Mouse (Mus musculus) intestine, embryonic 16.5 days (tissue): ENCODE data around the gene Cdk4. TPM values are rescaled to one million over a fixed set of nuclear protein-coding genes. Genes with fewer than 3 reads are reported as not detected.
A peak's percentile ranks its signal among the peaks of the same experiment; 100 is the strongest.

ENCODE experiments used
- ATAC-seq: fragments of 200-750 bp; cut with Nextera tagmentation; 2 replicates; pipeline ENCODE4 v1.8.0; 2017; ENCODE audit warnings: moderate TSS enrichment, moderate library complexity
- H3K27ac ChIP-seq: fragments of 300-500 bp; sonication (generic); 2 replicates; pipeline ENCODE4 v1.5.1; 2014; ENCODE audit warnings: mild to moderate bottlenecking, low read length
- H3K27me3 ChIP-seq: fragments of 300-500 bp; sonication (generic); replicated peaks from 2 replicates; pipeline ENCODE4 v1.6.1; 2014; ENCODE audit warnings: low read length, control low read depth, mixed read lengths; ENCODE audit not compliant: control insufficient read depth, insufficient read depth
- H3K36me3 ChIP-seq: fragments of 300-500 bp; sonication (generic); 2 replicates; pipeline ENCODE4 v1.6.1; 2014; ENCODE audit warnings: low read length, control low read depth; ENCODE audit not compliant: control insufficient read depth, insufficient read depth
- H3K4me1 ChIP-seq: fragments of 300-500 bp; sonication (generic); 2 replicates; pipeline ENCODE4 v1.6.1; 2014; ENCODE audit warnings: low read length, control low read depth, mixed read lengths; ENCODE audit not compliant: control insufficient read depth, insufficient read depth
- H3K4me2 ChIP-seq: fragments of 300-500 bp; sonication (generic); 2 replicates; pipeline ENCODE4 v1.6.1; 2014; ENCODE audit warnings: low read depth, low read length, control low read depth
- H3K4me3 ChIP-seq: fragments of 300-500 bp; sonication (generic); 2 replicates; pipeline ENCODE4 v1.5.1; 2014; ENCODE audit warnings: mild to moderate bottlenecking, low read length
- H3K9ac ChIP-seq: fragments of 300-500 bp; sonication (generic); 2 replicates; pipeline ENCODE4 v1.6.1; 2014; ENCODE audit warnings: low read depth, low read length
- H3K9me3 ChIP-seq: fragments of 300-500 bp; sonication (generic); 2 replicates; pipeline ENCODE4 v1.6.1; 2016; ENCODE audit warnings: low read length, control low read depth; ENCODE audit not compliant: control insufficient read depth
- WGBS: fragments of 180-500 bp; shearing (Covaris S2); extraction: QIAGEN DNeasy Blood & Tissue Kit; methylation state at CpG from one replicate; pipeline ENCODE4 v1.1.7; 2014; 5-methylcytosine and 5-hydroxymethylcytosine counted together
- polyA plus RNA-seq: library from polyadenylated mRNA; unstranded; fragments of >200 nt; fragmentation: Nextera tagmentation; extraction: Ambion mirVana; gene quantifications from 2 replicates; pipeline ENCODE4 v1.2.1, GENCODE M21; 2015

The Cdk4 gene
- polyA plus RNA-seq, 1 experiment from 2014 or later, result 1,595 TPM

DNA sequence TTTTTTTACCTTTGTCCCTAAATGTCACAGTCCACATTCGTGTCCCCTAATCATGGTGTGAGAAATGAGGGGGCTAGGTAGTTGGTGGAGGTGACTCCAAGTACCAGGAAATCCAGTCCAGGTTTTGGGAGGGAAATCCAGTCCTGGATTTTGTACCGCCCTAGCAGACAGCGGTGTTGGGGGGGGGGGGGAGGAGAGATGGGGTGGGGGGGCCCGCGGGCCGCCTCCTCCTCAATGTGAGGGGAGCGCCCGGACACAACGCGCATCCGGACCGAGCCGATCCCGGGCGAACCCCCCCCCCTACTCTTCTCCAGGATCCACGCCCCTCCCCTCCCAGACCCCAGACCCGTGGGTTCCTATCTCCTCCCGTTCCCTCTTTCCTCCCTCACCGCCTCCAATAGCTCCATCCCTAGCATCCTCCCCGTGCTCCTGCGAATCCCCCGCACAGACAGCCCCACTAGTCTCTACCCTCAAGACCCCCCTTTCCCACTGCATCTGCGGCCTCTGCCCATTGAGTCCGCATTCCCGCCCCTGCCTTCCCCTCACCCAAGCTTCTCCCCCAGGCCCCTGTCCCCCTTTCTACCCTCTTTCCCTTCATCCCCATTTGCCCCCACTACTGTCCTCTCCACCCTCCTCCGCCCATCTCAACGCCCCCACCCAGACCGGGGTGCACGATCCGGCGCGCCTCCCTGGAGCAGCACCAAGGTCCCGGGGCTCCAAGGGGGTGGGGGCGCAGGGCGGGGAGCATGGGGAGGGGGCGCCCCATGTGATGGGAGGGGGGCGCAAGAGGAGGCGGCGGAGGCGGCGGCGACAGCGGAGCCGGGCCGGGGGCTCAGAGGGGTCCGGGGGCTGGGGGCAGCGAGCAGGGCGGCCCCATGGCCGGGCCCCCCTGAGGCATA lies 15.6 kb downstream of the Cdk4 start:
- WGBS, result 1% methylated on average over 46 of the region's 49 CpGs
- H3K4me2 ChIP-seq, result peak overlapping the region; percentile 77
- peaks cover 62% of the 10 kb centered on the region for H3K27me3 ChIP-seq
- no peaks in the 10 kb centered on the region for H3K36me3 ChIP-seq
- peak; percentile 28 for ATAC-seq
- H3K9ac ChIP-seq, result peak overlapping the region; percentile 61
- H3K9me3 ChIP-seq, result no peaks in the 10 kb centered on the region
- peak overlapping the region; percentile 51 for H3K4me3 ChIP-seq
- peaks cover 40% of the 10 kb centered on the region for H3K4me1 ChIP-seq
- no peak overlapping the region for H3K27ac ChIP-seq

DNA sequence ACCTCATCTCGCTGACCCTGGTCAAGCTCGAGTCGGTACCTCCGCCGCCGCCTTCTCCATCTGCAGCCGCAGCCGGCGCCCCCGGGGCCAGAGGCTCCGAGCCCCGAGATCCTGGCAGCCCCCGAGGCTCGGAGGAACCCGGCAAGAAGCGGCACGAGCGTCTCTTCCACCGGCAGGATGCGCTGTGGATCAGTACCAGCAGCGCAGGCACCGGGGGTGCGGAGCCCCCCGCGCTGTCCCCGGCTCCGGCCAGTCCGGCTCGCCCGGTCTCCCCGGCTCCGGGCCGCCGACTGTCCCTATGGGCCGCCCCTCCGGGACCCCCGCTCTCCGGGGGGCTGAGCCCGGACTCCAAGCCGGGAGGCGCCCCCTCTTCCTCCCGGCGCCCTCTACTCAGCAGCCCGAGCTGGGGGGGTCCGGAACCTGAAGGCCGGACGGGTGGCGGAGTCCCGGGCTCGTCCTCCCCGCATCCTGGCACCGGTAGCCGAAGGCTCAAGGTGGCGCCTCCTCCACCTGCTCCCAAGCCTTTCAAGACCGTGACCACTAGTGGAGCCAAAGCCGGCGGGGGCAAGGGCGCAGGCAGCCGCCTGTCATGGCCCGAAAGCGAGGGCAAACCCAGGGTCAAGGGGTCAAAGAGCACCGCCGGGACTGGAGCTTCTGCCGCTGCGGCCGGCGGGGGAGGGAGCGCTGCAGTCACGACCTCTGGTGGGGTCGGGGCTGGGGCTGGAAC lies 16.5 kb downstream of the Cdk4 start:
- H3K36me3 ChIP-seq, result no peaks in the 10 kb centered on the region
- H3K4me1 ChIP-seq, result peaks cover 40% of the 10 kb centered on the region
- H3K9me3 ChIP-seq, result no peaks in the 10 kb centered on the region
- peak overlapping the region; percentile 61 for H3K9ac ChIP-seq
- ATAC-seq, result no peak
- no peak overlapping the region for H3K27ac ChIP-seq
- H3K27me3 ChIP-seq, result peaks cover 67% of the 10 kb centered on the region
- H3K4me2 ChIP-seq, result peak overlapping the region; percentile 77
- 3% methylated on average over 67 of the region's 70 CpGs for WGBS
- peak overlapping the region; percentile 51 for H3K4me3 ChIP-seq

DNA sequence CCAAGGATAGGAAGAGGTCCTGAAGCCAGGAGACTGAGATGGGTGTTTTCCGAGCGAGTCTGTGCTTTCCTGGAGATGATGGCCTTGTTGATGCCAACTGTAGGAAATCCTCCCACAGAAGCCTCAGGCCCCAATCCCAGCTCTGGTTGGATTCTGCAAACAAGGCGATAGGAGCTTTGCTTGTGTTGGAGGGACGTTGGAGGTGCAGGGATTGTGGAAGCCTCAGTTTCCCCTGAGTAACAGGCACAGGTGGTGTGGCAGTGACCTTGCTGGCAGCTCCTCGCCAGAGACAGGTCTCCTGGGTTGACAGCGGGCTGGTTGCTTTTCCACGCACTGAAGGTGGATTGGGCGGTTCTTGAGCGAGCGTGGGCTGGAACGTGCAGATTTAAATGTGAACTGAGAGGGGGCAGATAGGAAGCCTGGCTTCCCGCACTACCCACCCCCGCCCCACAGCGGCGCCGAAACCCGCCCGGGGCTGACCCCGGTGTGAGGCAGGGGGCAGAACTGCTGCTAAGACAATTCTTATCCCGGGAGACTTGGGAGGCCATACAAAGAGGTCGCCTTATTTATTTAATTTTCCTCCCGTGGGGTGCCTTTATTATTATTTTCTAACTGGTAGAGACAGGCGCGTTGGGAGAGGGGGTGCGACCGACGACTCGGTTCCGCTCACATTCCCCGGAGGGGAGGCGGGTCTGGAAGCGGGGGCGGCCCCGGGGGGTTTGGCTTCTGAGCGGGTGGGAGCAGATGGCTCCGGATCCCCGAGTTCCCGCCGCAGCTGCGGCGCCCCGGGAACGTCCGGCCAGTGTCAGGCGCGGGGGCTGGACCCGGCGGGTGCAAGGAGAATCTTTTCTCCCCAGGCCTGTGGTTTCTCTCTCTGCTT lies 17.8 kb downstream of the Cdk4 start:
- peak overlapping the region; percentile 36 for H3K4me3 ChIP-seq
- no peak overlapping the region for H3K27ac ChIP-seq
- H3K9ac ChIP-seq, result peak overlapping the region; percentile 37
- H3K4me1 ChIP-seq, result peaks cover 40% of the 10 kb centered on the region
- WGBS, result 4% methylated on average over 48 of the region's 48 CpGs
- peak overlapping the region; percentile 55 for H3K4me2 ChIP-seq
- H3K9me3 ChIP-seq, result no peaks in the 10 kb centered on the region
- ATAC-seq, result no peak
- no peaks in the 10 kb centered on the region for H3K36me3 ChIP-seq
- peaks cover 62% of the 10 kb centered on the region for H3K27me3 ChIP-seq

DNA sequence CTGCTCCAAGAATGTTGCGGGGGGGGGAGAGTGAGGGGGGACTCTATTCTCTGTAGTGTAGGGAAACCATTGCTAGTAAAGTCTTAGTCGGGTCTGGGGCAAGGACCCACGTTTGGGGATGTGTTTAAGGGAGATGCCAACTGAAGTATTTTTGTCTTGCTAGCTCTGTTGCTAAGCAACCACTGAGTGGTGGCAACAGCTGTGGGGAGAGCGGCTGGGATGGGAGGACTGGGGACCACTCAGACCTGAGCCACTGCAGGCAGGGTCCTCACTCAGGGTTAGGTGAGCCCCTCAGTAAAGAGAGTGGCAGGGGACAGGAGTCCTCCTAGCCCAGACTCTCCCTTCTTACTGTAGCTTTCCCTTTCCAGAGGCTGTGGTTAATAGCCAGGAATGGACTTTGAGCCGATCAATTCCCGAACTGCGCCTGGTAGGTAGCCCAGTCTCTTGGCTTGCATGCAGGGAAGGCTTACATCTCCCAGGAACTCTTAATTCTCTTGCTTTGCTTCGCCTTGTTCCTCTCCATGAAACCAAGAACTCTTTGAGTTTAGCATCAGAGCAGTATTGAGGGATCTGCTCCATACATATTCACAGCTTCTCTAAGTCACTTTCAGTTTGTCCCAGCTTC lies 18.8 kb downstream of the Cdk4 start:
- Histone ChIP-seq H3K27ac (no peak overlapping the region), H3K27me3 (peaks cover 60% of the 10 kb centered on the region), H3K4me2 (no peak overlapping the region), H3K9ac (0 out of 2 replicates have a peak overlapping the region, but pooled peaks have one; percentile 37), H3K4me1 (peaks cover 40% of the 10 kb centered on the region), H3K4me3 (no peak overlapping the region), H3K9me3 (no peaks in the 10 kb centered on the region), H3K36me3 (no peaks in the 10 kb centered on the region)
- 25% methylated on average over 8 of the region's 8 CpGs for WGBS
- peak; percentile 19; the same call in 1 of the 2 replicates for ATAC-seq

DNA sequence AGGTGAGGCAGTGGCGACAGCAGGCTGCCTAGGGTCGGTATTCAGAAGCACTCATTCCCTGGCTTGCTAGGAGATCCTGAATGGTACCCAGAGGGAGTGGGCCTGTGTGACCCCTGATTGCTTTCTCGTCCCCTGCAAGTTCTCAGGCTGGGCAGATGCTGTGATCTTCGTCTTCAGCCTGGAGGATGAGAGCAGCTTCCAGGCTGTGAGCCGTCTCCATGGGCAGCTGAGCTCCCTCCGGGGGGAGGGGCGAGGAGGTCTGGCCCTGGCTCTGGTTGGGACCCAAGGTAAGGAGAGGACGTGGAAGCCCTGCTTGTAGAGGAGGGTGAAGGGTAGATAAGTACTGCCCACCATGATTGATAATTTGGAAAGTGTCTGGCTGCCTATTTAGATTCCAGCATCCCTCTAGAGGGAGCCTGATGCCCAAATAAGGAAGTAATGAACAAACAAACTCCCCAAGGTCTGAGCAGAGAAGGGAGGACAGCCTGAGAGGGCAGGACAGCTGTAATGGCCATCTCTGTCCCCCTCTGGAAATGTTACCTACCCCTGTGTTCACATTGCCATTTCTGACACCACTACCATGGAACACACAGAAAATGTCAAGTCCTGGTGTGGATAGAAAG lies 20.1 kb downstream of the Cdk4 start:
- H3K4me2 ChIP-seq, result no peak overlapping the region
- H3K4me1 ChIP-seq, result peaks cover 36% of the 10 kb centered on the region
- ATAC-seq, result no peak
- 32% methylated on average over 8 of the region's 8 CpGs for WGBS
- no peaks in the 10 kb centered on the region for H3K9me3 ChIP-seq
- H3K27ac ChIP-seq, result no peak overlapping the region
- peaks cover 56% of the 10 kb centered on the region for H3K27me3 ChIP-seq
- no peaks in the 10 kb centered on the region for H3K36me3 ChIP-seq
- H3K4me3 ChIP-seq, result no peak overlapping the region
- no peak overlapping the region for H3K9ac ChIP-seq

DNA sequence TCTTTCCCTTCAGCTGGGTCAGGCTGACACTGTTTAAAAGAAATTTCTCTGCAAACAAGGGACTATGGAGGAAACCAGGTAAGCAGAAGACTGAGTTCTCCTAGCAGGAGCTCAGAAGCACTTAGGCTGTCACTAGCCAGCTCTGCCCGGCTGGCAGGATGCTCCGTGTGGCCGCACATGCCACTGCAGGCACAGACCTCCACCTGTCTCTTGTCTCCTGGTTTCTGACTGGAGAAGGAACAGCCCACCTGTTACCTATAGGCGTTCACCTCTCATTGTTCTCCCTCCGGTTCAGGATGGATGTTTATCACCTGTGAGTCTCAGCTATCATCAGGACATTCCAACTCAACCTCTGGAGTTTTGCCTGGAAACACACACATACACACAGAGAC lies 20.6 kb downstream of the Cdk4 start:
- ATAC-seq, result no peak
- WGBS, result 33% methylated on average over 5 of the region's 5 CpGs
- H3K9ac ChIP-seq, result no peak overlapping the region

DNA sequence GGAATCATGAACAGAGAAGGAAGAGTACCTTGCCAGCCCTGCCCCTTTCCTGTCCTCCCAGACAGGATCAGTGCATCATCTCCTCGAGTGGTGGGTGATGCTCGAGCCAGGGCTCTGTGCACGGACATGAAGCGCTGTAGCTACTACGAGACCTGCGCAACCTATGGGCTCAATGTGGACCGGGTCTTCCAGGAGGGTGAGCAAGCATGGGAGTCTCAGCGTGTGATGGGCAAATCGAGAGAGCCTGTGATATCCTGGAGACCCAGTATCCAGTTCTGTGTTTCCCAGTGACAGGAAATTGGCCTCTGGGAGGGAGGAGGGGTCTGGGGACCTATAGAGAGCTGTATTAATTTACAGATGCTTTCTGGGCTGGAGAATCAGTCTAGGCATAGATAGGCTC lies 21.7 kb downstream of the Cdk4 start:
- WGBS, result 77% methylated on average over 9 of the region's 9 CpGs
- Histone ChIP-seq H3K27me3 (peaks cover 53% of the 10 kb centered on the region), H3K27ac (no peak overlapping the region), H3K4me1 (peaks cover 21% of the 10 kb centered on the region), H3K4me3 (no peak overlapping the region), H3K4me2 (no peak overlapping the region), H3K9ac (no peak overlapping the region), H3K9me3 (no peaks in the 10 kb centered on the region), H3K36me3 (no peaks in the 10 kb centered on the region)
- ATAC-seq, result no peak

More for the DNA sequence above, 20.6 kb downstream of the Cdk4 start:
- H3K4me1 ChIP-seq, result peaks cover 32% of the 10 kb centered on the region
- H3K9me3 ChIP-seq, result no peaks in the 10 kb centered on the region
- peaks cover 53% of the 10 kb centered on the region for H3K27me3 ChIP-seq
- no peaks in the 10 kb centered on the region for H3K36me3 ChIP-seq
- H3K4me3 ChIP-seq, result no peak overlapping the region
- H3K27ac ChIP-seq, result no peak overlapping the region
- no peak overlapping the region for H3K4me2 ChIP-seq

DNA sequence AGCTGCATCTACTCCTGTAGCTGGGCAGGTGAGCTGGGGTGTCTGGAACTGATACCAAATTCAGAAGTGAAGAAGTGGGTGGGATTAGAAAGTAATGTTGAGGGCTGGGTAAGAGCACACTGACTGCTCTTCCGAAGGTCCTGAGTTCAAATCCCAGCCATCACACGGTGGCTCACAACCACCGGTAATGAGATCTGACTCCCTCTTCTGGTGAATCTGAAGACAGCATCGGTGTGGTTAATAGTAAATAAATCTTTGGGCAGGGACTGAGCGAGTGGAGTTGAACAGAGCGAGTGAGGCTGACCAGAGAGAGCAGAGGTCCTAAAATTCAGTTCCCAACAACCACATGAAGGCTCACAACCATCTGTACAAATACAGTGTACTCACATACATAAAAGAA lies 22.3 kb downstream of the Cdk4 start:
- WGBS, result 64% methylated on average over 6 of the region's 6 CpGs
- no peak for ATAC-seq
- H3K9me3 ChIP-seq, result no peaks in the 10 kb centered on the region
- H3K4me1 ChIP-seq, result peaks cover 16% of the 10 kb centered on the region
- no peak overlapping the region for H3K27ac ChIP-seq
- no peak overlapping the region for H3K4me2 ChIP-seq
- H3K36me3 ChIP-seq, result no peaks in the 10 kb centered on the region
- no peak overlapping the region for H3K4me3 ChIP-seq
- no peak overlapping the region for H3K9ac ChIP-seq
- peaks cover 53% of the 10 kb centered on the region for H3K27me3 ChIP-seq
